Mouse (Mus musculus) cortical plate, adult 2 months (tissue): ENCODE data around the gene Pcp4l1.

ENCODE experiments used
- CTCF ChIP-seq: fragments of 200-500 bp; IDR thresholded peaks from 2 replicates; pipeline ENCODE4 v1.5.1; 2011; ENCODE audit warnings: mild to moderate bottlenecking, control low read depth, low read length; ENCODE audit not compliant: insufficient read depth; ENCODE audit errors: extremely low read depth
- POLR2A ChIP-seq: fragments of 200-500 bp; IDR thresholded peaks from 2 replicates; pipeline ENCODE4 v1.6.1; 2011; ENCODE audit warnings: mild to moderate bottlenecking, low read length, control low read depth; ENCODE audit not compliant: insufficient read depth; ENCODE audit errors: extremely low read depth

GRCm38 (mm10) chr1:171220871-171221270 is 24.8 kb upstream of the Pcp4l1 start:
- peak; percentile 95 for TF ChIP-seq CTCF
- TF ChIP-seq POLR2A = 0 out of 2 replicates have a peak, but pooled peaks have one; percentile 14
